Mouse (Mus musculus): ENCODE measurements around the gene Junb. TPM values are rescaled to one million over a fixed set of nuclear protein-coding genes. Genes with fewer than 3 reads are reported as not detected.
A peak's percentile ranks its signal among the peaks of the same experiment; 100 is the strongest.

Gene Junb
- polyA plus RNA-seq, 1 experiment from 2014 or later: 9.4 TPM

DNA sequence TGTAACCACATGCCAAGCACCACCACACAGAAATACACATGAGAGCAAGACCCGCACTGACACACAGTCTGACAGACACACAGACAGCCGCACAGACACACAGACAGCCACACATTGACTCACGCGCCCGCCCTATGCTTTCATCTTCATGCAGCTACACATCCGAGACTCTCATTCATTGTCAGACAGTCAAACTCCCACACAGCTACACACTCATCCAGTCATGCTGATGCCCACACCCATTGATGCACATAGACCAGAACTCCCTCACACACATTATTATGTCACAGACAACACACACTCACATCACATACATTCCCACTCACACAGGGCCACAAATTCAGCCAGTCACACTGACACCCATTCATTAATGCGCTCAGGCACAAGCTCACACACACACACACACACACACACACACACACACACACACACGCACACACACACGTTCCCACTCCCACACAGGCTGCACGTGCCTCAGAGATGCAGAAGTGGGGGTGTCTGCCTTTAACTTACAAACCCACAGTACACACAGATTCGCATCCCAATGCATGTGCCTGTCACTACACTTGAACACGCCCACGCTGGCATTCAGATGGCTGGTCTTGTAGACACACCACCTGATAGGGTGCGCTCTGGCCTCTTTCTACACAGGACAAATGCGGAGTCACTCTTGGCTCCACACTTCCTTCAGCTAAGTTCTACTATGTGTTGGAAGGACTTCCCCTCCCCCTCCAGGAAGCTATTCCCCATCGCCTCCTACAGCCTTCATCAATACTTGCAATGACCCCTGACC is 44.6 kb downstream of the Junb start:
- H3K4me3 ChIP-seq (replicated peaks): peak overlapping the region; percentile 85
- WGBS: 83% methylated on average over 16 of the region's 16 CpGs
- H3K9ac ChIP-seq (replicated peaks): 0 out of 2 replicates have a peak overlapping the region, but pooled peaks have one; percentile 14
- no peak for ATAC-seq (ENCODE audit: low FRiP score)
- H3K27ac ChIP-seq (replicated peaks): peak overlapping the region; percentile 96; the same call in 1 of the 2 replicates
- peaks cover 41% of the 10 kb centered on the region for H3K4me1 ChIP-seq
- H3K36me3 ChIP-seq: peaks cover 23% of the 10 kb centered on the region
- no peaks in the 10 kb centered on the region for H3K9me3 ChIP-seq (replicated peaks)
- H3K4me2 ChIP-seq: peak overlapping the region; percentile 90
- 0 out of 2 replicates have a peak, but pooled peaks cover 13% of the 10 kb centered on the region for H3K27me3 ChIP-seq (replicated peaks)

DNA sequence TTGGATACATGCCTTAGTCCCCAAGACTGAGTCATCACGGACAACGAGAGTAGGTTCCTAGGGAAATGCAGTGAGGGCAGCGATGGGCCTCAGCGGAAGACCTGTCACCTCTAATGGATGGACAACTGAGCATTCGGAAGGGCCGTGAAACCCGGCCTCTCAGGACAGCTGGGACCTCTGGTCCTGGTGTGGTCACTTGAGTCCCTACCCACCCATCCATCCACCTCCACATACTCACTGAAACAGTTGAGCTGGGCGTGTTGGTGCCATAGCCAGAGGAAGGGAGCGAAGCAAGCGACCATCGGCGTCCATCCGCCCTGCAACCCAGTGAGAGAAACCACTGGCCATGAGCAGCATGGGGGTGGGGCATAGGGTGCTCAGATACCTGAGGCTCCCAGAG is 47.9 kb downstream of the Junb start:
- Histone ChIP-seq H3K4me3 (replicated peaks) (no peak overlapping the region), H3K4me1 (peaks cover 35% of the 10 kb centered on the region), H3K4me2 (no peak overlapping the region), H3K9ac (replicated peaks) (no peak overlapping the region), H3K27ac (replicated peaks) (no peak overlapping the region), H3K36me3 (peaks cover 48% of the 10 kb centered on the region), H3K27me3 (replicated peaks) (0 out of 2 replicates have a peak, but pooled peaks cover 10% of the 10 kb centered on the region), H3K9me3 (replicated peaks) (no peaks in the 10 kb centered on the region)
- 92% methylated on average over 13 of the region's 13 CpGs for WGBS
- no peak for ATAC-seq (ENCODE audit: low FRiP score)

DNA sequence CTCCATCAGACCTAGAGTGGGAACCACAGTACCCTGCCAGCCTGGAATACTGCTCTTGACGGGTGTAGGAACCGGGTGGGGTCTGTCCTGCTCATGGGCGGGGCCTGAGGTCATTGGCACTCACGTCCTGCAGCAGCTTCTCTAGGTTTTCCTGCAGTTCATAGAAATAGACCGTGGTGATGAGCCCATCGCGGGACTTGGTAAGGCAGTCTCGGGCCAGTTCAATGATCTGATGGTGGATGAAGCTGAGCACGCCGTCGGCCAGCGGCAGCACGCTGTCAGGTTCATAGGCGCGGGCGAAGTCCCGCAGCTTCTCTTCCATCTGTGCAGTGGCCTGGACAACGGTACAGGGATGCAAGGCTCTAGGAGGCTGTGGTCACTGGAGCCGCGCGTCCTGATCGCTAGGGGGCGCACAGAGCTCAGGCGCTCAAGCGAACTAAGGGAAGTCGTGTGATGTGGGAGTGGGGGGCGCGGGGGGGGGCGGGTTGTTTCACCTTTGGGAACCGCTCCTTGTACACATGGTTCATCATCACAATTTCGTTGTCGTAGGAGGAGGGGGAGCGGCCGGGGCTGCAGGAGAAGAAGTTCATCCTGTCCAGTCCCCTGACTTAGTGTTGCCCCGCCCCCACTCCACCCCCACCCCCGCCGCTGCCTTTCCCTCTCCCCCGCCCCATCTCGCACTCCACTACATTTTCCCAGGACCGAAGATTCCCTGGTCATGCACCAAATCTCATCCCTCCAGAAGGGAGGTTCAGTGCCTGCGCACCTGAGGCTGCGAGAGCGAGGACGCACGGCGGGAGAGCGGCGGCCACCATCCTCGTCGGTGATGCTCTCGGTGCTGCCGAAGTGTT is 49.8 kb downstream of the Junb start:
- peak overlapping the region; percentile 53 for H3K4me2 ChIP-seq
- 4% methylated on average over 49 of the region's 52 CpGs for WGBS
- H3K36me3 ChIP-seq: peaks cover 64% of the 10 kb centered on the region
- no peaks in the 10 kb centered on the region for H3K9me3 ChIP-seq (replicated peaks)
- no peak overlapping the region for H3K27ac ChIP-seq (replicated peaks)
- peaks cover 16% of the 10 kb centered on the region for H3K4me1 ChIP-seq
- peak overlapping the region; percentile 25 for H3K4me3 ChIP-seq (replicated peaks)
- ATAC-seq (ENCODE audit: low FRiP score): peak; percentile 76
- 0 out of 2 replicates have a peak overlapping the region, but pooled peaks have one; percentile 1 for H3K9ac ChIP-seq (replicated peaks)
- H3K27me3 ChIP-seq (replicated peaks): 0 out of 2 replicates have a peak, but pooled peaks cover 10% of the 10 kb centered on the region

DNA sequence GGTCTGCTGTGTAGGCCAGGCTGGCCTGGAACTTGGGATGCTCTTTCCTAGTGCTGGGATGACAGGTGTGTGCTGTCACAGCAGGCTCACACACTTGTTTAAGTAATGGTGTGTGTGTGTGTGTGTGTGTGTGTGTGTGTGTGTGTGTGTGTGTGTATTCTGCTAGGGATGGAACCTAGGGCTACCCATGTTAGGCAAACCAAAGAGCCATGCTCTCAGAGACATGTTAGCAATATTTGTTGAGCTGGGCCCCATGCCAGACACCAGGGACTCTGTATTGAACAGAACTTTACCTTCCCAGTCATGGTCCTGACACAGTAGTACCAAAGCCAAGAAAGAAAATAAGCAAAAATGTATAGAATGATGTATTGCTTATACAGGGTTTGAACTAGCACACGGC is 51.0 kb downstream of the Junb start:
- Histone ChIP-seq H3K9ac (replicated peaks) (no peak overlapping the region), H3K4me3 (replicated peaks) (no peak overlapping the region), H3K27me3 (replicated peaks) (0 out of 2 replicates have a peak, but pooled peaks cover 10% of the 10 kb centered on the region), H3K36me3 (peaks cover 68% of the 10 kb centered on the region), H3K9me3 (replicated peaks) (no peaks in the 10 kb centered on the region), H3K4me2 (no peak overlapping the region), H3K4me1 (peaks cover 14% of the 10 kb centered on the region), H3K27ac (replicated peaks) (no peak overlapping the region)
- WGBS: 78% methylated on average over 1 of the region's 1 CpGs
- no peak for ATAC-seq (ENCODE audit: low FRiP score)

DNA sequence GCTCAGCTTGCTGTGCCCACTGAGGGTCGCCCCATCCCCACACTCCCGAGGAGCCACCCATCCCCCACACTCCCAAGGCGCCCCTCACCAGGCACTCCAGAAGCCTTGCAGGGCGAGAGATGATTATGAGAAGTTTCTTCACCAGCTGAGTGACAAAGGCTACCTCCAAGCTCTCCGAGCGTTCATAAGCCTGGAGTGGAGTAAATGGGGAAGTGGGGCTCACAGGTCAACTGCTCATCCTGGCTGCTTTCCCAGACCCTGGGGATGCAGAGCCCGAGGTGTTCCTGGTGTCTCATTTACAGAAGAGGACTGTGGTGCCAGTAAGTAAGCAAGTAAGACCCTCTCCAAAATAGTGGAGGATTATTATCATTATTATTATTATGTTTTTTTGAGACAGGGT is 53.0 kb downstream of the Junb start:
- H3K4me3 ChIP-seq (replicated peaks): no peak overlapping the region
- H3K27ac ChIP-seq (replicated peaks): no peak overlapping the region
- H3K4me1 ChIP-seq: peaks cover 14% of the 10 kb centered on the region
- peaks cover 74% of the 10 kb centered on the region for H3K36me3 ChIP-seq
- H3K27me3 ChIP-seq (replicated peaks): 0 out of 2 replicates have a peak, but pooled peaks cover 10% of the 10 kb centered on the region
- 65% methylated on average over 7 of the region's 7 CpGs for WGBS
- no peak for ATAC-seq (ENCODE audit: low FRiP score)
- H3K4me2 ChIP-seq: no peak overlapping the region
- H3K9ac ChIP-seq (replicated peaks): no peak overlapping the region
- H3K9me3 ChIP-seq (replicated peaks): no peaks in the 10 kb centered on the region

Small RNA genes lying within 50 kb of the gene (microRNA-seq; reads per million reads assigned to microRNA genes)
- not detected for gene Gm24197

Other genes starting within 250 kb of the Junb start
- gene Nfix, start 178.4 kb downstream of the Junb start, polyA plus RNA-seq (2015; fragmentation: Nextera tagmentation; extraction: Ambion mirVana): 60.3 and 70.5 TPM in 2 replicates
- 15.7 and 17.2 TPM in 2 replicates for gene Dand5, start 155.9 kb downstream of the Junb start, polyA plus RNA-seq (2015; fragmentation: Nextera tagmentation; extraction: Ambion mirVana)
- gene Gadd45gip1, start 147.2 kb downstream of the Junb start, polyA plus RNA-seq (2015; fragmentation: Nextera tagmentation; extraction: Ambion mirVana): 44.3 and 45.1 TPM in 2 replicates
- 71.3 and 98.0 TPM in 2 replicates for gene Rad23a, start 138.1 kb downstream of the Junb start, polyA plus RNA-seq (2015; fragmentation: Nextera tagmentation; extraction: Ambion mirVana)
- gene Calr, start 131.8 kb downstream of the Junb start, polyA plus RNA-seq (2015; fragmentation: Nextera tagmentation; extraction: Ambion mirVana): 730 and 802 TPM in 2 replicates
- gene Farsa, start 121.7 kb downstream of the Junb start, polyA plus RNA-seq (2015; fragmentation: Nextera tagmentation; extraction: Ambion mirVana): 105 and 108 TPM in 2 replicates
- gene Syce2, start 106.6 kb downstream of the Junb start, polyA plus RNA-seq (2015; fragmentation: Nextera tagmentation; extraction: Ambion mirVana): 26.4 and 49.7 TPM in 2 replicates
- 39.8 and 41.3 TPM in 2 replicates for gene Gcdh, start 84.8 kb downstream of the Junb start, polyA plus RNA-seq (2015; fragmentation: Nextera tagmentation; extraction: Ambion mirVana)
- gene Klf1, start 76.8 kb downstream of the Junb start, polyA plus RNA-seq (2015; fragmentation: Nextera tagmentation; extraction: Ambion mirVana): 0.49 and 1.1 TPM in 2 replicates
- 5.2 and 7.3 TPM in 2 replicates for gene Dnase2a, start 70.2 kb downstream of the Junb start, polyA plus RNA-seq (2015; fragmentation: Nextera tagmentation; extraction: Ambion mirVana)
- gene Mast1, start 41.4 kb downstream of the Junb start, polyA plus RNA-seq (2015; fragmentation: Nextera tagmentation; extraction: Ambion mirVana): 60.7 and 74.7 TPM in 2 replicates
- 3.0 and 3.8 TPM in 2 replicates for gene Rtbdn, start 31.7 kb downstream of the Junb start, polyA plus RNA-seq (2015; fragmentation: Nextera tagmentation; extraction: Ambion mirVana)
- gene Gm49661, start 9.3 kb downstream of the Junb start, polyA plus RNA-seq (2015; fragmentation: Nextera tagmentation; extraction: Ambion mirVana): not detected in 2 replicates
- 930 and 1,070 TPM in 2 replicates for gene Prdx2, start 9.1 kb downstream of the Junb start, polyA plus RNA-seq (2015; fragmentation: Nextera tagmentation; extraction: Ambion mirVana)
- 55.0 and 81.5 TPM in 2 replicates for gene Rnaseh2a, start 9.0 kb downstream of the Junb start, polyA plus RNA-seq (2015; fragmentation: Nextera tagmentation; extraction: Ambion mirVana)
- gene Hook2, start 11.9 kb upstream of the Junb start, polyA plus RNA-seq (2015; fragmentation: Nextera tagmentation; extraction: Ambion mirVana): 33.9 and 37.2 TPM in 2 replicates
- gene Best2, start 35.8 kb upstream of the Junb start, polyA plus RNA-seq (2015; fragmentation: Nextera tagmentation; extraction: Ambion mirVana): not detected in 2 replicates
- gene Asna1, start 46.6 kb upstream of the Junb start, polyA plus RNA-seq (2015; fragmentation: Nextera tagmentation; extraction: Ambion mirVana): 148 and 154 TPM in 2 replicates
- gene Trir, start 48.1 kb upstream of the Junb start, polyA plus RNA-seq (2015; fragmentation: Nextera tagmentation; extraction: Ambion mirVana): 116 and 124 TPM in 2 replicates
- gene Tnpo2, start 58.2 kb upstream of the Junb start, polyA plus RNA-seq (2015; fragmentation: Nextera tagmentation; extraction: Ambion mirVana): 54.9 and 55.5 TPM in 2 replicates
- 60.6 and 68.3 TPM in 2 replicates for gene Fbxw9, start 81.3 kb upstream of the Junb start, polyA plus RNA-seq (2015; fragmentation: Nextera tagmentation; extraction: Ambion mirVana)
- 1.4 and 1.6 TPM in 2 replicates for gene Gm5741, start 89.3 kb upstream of the Junb start, polyA plus RNA-seq (2015; fragmentation: Nextera tagmentation; extraction: Ambion mirVana)
- 102 and 117 TPM in 2 replicates for gene Dhps, start 93.0 kb upstream of the Junb start, polyA plus RNA-seq (2015; fragmentation: Nextera tagmentation; extraction: Ambion mirVana)
- 111 and 121 TPM in 2 replicates for gene Wdr83os, start 102.0 kb upstream of the Junb start, polyA plus RNA-seq (2015; fragmentation: Nextera tagmentation; extraction: Ambion mirVana)
- gene Wdr83, start 102.6 kb upstream of the Junb start, polyA plus RNA-seq (2015; fragmentation: Nextera tagmentation; extraction: Ambion mirVana): 50.3 and 50.5 TPM in 2 replicates
- gene Man2b1, start 104.6 kb upstream of the Junb start, polyA plus RNA-seq (2015; fragmentation: Nextera tagmentation; extraction: Ambion mirVana): 19.3 and 31.1 TPM in 2 replicates
- 3.4 and 4.2 TPM in 2 replicates for gene Zfp791, start 144.4 kb upstream of the Junb start, polyA plus RNA-seq (2015; fragmentation: Nextera tagmentation; extraction: Ambion mirVana)
- gene Cks1brt, start 173.2 kb upstream of the Junb start, polyA plus RNA-seq (2015; fragmentation: Nextera tagmentation; extraction: Ambion mirVana): not detected in 2 replicates
- gene Olfr371, start 247.3 kb upstream of the Junb start, polyA plus RNA-seq (2015; fragmentation: Nextera tagmentation; extraction: Ambion mirVana): not detected in 2 replicates